Mouse (Mus musculus) intestine, embryonic 16.5 days (tissue): ENCODE results near the gene Clrn3. TPM values are rescaled to one million over a fixed set of nuclear protein-coding genes. Genes with fewer than 3 reads are reported as not detected.
"Not testable (repeated sequence)": the region's sequence is repeated elsewhere in the genome, so short reads cannot be mapped to it uniquely, and the experiment has no call there.

Experiments used
- ATAC-seq: fragments of 200-750 bp; cut with Nextera tagmentation; 2 replicates; pipeline ENCODE4 v1.8.0; 2017; ENCODE audit warnings: moderate TSS enrichment, moderate library complexity
- H3K27ac ChIP-seq: fragments of 300-500 bp; sonication (generic); 2 replicates; pipeline ENCODE4 v1.5.1; 2014; ENCODE audit warnings: mild to moderate bottlenecking, low read length
- H3K27me3 ChIP-seq: fragments of 300-500 bp; sonication (generic); replicated peaks from 2 replicates; pipeline ENCODE4 v1.6.1; 2014; ENCODE audit warnings: low read length, control low read depth, mixed read lengths; ENCODE audit not compliant: control insufficient read depth, insufficient read depth
- H3K36me3 ChIP-seq: fragments of 300-500 bp; sonication (generic); 2 replicates; pipeline ENCODE4 v1.6.1; 2014; ENCODE audit warnings: low read length, control low read depth; ENCODE audit not compliant: control insufficient read depth, insufficient read depth
- H3K4me1 ChIP-seq: fragments of 300-500 bp; sonication (generic); 2 replicates; pipeline ENCODE4 v1.6.1; 2014; ENCODE audit warnings: low read length, control low read depth, mixed read lengths; ENCODE audit not compliant: control insufficient read depth, insufficient read depth
- H3K4me2 ChIP-seq: fragments of 300-500 bp; sonication (generic); 2 replicates; pipeline ENCODE4 v1.6.1; 2014; ENCODE audit warnings: low read depth, low read length, control low read depth
- H3K4me3 ChIP-seq: fragments of 300-500 bp; sonication (generic); 2 replicates; pipeline ENCODE4 v1.5.1; 2014; ENCODE audit warnings: mild to moderate bottlenecking, low read length
- H3K9ac ChIP-seq: fragments of 300-500 bp; sonication (generic); 2 replicates; pipeline ENCODE4 v1.6.1; 2014; ENCODE audit warnings: low read depth, low read length
- H3K9me3 ChIP-seq: fragments of 300-500 bp; sonication (generic); 2 replicates; pipeline ENCODE4 v1.6.1; 2016; ENCODE audit warnings: low read length, control low read depth; ENCODE audit not compliant: control insufficient read depth
- WGBS: fragments of 180-500 bp; shearing (Covaris S2); extraction: QIAGEN DNeasy Blood & Tissue Kit; methylation state at CpG from one replicate; pipeline ENCODE4 v1.1.7; 2014; 5-methylcytosine and 5-hydroxymethylcytosine counted together
- polyA plus RNA-seq: library from polyadenylated mRNA; unstranded; fragments of >200 nt; fragmentation: Nextera tagmentation; extraction: Ambion mirVana; gene quantifications from 2 replicates; pipeline ENCODE4 v1.2.1, GENCODE M21; 2015

The Clrn3 gene
- 40.3 and 45.1 TPM in 2 replicates for polyA plus RNA-seq

GRCm38 (mm10) chr7:135528515-135528914 is at the start of gene Clrn3:
Gene Clrn3, minus strand, starts transcription at chr7:135528654.
- H3K9ac ChIP-seq = peak within 1 kb of the TSS; percentile 59
- peak; percentile 93 for ATAC-seq
- no peaks in the 10 kb centered on the region for H3K9me3 ChIP-seq
- WGBS = 61% methylated on average over 7 of the region's 7 CpGs
- H3K27me3 ChIP-seq = no peaks in the 10 kb centered on the region
- peak within 1 kb of the TSS; percentile 89 for H3K27ac ChIP-seq
- peak within 1 kb of the TSS; percentile 53 for H3K4me3 ChIP-seq
- H3K36me3 ChIP-seq = no peaks in the 10 kb centered on the region
- peaks cover 10% of the 10 kb centered on the region for H3K4me1 ChIP-seq
- peak within 1 kb of the TSS; percentile 44 for H3K4me2 ChIP-seq

DNA sequence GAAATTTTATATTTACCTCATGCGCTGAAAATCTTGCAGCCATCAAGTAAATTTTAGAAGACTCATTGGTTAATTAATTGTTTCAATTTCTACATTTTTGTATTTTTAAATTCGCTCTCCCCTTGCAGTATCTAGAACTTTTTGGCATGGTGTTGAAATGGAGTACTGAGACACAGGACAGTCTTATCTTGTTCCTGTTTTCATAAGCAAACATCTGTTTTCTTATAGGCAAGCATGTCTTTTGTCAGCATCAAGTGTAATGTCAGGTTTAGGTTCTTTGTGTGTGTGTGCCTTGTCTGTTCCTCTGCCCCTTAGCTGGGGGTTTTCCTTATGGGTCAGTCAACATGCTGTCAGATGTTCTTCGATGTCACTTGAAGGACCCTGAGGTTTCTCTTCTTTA is 47.9 kb upstream of the Clrn3 start:
- Histone ChIP-seq H3K9me3 (no peaks in the 10 kb centered on the region), H3K4me3 (no peak overlapping the region), H3K9ac (no peak overlapping the region), H3K27me3 (no peaks in the 10 kb centered on the region), H3K36me3 (no peaks in the 10 kb centered on the region), H3K4me1 (no peaks in the 10 kb centered on the region), H3K27ac (no peak overlapping the region), H3K4me2 (no peak overlapping the region)
- WGBS = 88% methylated on average over 3 of the region's 3 CpGs
- no peak for ATAC-seq

DNA sequence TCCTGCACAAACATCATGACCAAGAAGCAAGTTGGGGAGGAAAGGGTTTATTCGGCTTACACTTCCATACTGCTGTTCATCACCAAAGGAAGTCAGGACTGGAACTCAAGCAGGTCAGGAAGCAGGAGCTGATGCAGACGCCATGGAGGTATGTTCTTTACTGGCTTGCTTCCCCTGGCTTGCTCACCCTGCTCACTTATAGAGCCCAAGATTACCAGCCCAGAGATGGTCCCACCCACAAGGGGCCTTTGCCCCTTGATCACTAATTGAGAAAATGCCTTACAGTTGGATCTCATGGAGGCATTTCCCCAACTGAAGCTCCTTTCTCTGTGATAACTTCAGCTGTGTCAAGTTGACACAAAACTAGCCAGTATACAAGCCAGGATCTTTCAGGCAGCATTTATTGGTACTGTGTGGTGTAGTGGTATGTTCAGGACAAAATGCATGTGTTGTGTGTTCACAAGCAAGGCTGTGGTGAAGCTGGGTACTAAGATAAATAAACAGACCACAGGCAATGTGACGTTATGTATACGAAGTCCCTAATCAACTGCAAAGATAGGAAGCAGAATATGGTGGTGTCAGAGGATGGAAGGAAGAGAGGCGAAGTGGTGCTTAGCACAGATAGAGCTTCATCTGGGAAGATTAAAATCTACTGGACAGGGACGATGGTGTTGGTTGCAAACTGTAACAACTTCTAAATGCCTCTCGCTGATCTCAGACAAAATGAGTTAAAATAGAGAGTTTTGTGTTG is 47.0 kb upstream of the Clrn3 start:
- not testable (repeated sequence) for H3K27ac ChIP-seq, ATAC-seq, H3K36me3 ChIP-seq, H3K4me2 ChIP-seq, H3K9ac ChIP-seq, H3K9me3 ChIP-seq, H3K4me3 ChIP-seq, H3K27me3 ChIP-seq, H3K4me1 ChIP-seq
- 74% methylated on average over 7 of the region's 7 CpGs for WGBS

GRCm38 (mm10) chr7:135571951-135572559 is 43.6 kb upstream of the Clrn3 start:
- H3K4me2 ChIP-seq = no peak overlapping the region
- no peaks in the 10 kb centered on the region for H3K9me3 ChIP-seq
- H3K9ac ChIP-seq = no peak overlapping the region
- ATAC-seq = peak; percentile 55; the same call in 1 of the 2 replicates
- no peak overlapping the region for H3K4me3 ChIP-seq
- H3K36me3 ChIP-seq = no peaks in the 10 kb centered on the region
- H3K27me3 ChIP-seq = no peaks in the 10 kb centered on the region
- 47% methylated on average over 10 of the region's 10 CpGs for WGBS
- no peaks in the 10 kb centered on the region for H3K4me1 ChIP-seq
- no peak overlapping the region for H3K27ac ChIP-seq

GRCm38 (mm10) chr7:135571392-135571791 is 42.9 kb upstream of the Clrn3 start:
- Histone ChIP-seq H3K9ac (no peak overlapping the region), H3K4me2 (no peak overlapping the region), H3K36me3 (no peaks in the 10 kb centered on the region), H3K27ac (no peak overlapping the region), H3K9me3 (no peaks in the 10 kb centered on the region), H3K4me1 (no peaks in the 10 kb centered on the region), H3K27me3 (no peaks in the 10 kb centered on the region), H3K4me3 (no peak overlapping the region)
- no peak for ATAC-seq

DNA sequence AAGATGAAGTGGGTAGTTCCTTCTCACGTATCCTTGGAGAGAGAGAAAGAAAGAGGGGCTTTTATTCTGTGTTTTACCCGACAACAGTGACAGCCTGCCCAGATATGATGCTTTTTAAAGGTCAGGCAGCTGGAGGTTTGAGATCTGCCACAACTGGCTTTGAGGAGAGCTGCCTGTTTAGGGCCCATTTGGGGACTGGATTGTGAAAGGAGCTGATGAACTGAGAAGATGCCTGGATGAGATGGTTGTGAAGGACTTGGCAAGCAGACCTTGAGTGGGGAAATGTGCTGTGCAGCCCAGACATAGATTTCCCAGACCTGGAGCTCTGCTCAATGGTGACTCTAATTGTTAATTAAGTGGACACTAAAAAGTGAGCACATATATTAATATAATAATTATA is 40.1 kb upstream of the Clrn3 start:
- Histone ChIP-seq H3K9ac (no peak overlapping the region), H3K36me3 (no peaks in the 10 kb centered on the region), H3K27me3 (no peaks in the 10 kb centered on the region), H3K9me3 (no peaks in the 10 kb centered on the region), H3K27ac (no peak overlapping the region), H3K4me3 (no peak overlapping the region), H3K4me1 (no peaks in the 10 kb centered on the region), H3K4me2 (no peak overlapping the region)
- no peak for ATAC-seq
- WGBS = 71% methylated on average over 2 of the region's 2 CpGs

DNA sequence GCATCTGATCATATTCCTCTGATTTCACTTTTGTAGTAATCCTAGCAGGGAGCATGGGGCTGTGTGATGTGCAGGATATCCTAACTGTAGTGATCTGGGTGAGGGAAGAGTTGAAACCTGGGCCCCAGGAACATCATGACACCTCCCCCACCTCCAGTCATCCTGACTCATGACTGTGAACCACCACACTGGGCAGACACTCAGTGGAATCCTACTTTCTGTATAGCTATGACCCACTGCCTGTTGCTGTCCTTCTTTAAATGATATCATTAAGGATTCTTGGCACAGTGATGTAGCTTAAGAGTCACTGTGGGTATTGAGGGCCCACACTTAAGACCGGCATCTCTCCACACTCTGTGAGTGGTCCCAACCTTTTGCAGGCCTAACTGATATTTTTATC is 39.1 kb upstream of the Clrn3 start:
- Histone ChIP-seq H3K4me2 (no peak overlapping the region), H3K4me3 (no peak overlapping the region), H3K27ac (no peak overlapping the region), H3K36me3 (no peaks in the 10 kb centered on the region), H3K4me1 (no peaks in the 10 kb centered on the region), H3K27me3 (no peaks in the 10 kb centered on the region), H3K9me3 (no peaks in the 10 kb centered on the region), H3K9ac (no peak overlapping the region)
- no peak for ATAC-seq
- 74% methylated on average over 1 of the region's 1 CpGs for WGBS

DNA sequence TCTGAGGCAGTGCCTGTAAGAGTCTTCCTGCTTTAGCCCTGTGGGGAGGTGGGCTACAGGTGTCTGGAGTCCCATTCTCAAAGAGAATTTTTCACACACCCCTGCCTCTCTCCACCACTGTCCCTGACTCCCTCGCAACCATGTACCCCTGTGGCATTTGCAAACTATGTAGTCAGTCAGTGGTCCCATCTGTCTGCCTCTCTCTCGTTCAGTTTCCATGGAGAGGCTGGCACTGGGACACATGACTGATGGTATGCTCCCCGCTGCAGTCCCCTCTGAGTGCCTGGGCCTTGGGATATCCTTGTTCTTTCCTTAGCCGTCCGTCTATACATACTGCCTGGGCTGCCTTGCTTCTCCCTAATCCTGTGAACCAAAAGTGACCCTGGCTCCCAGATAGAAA is 37.6 kb upstream of the Clrn3 start:
- Histone ChIP-seq H3K36me3 (no peaks in the 10 kb centered on the region), H3K4me2 (no peak overlapping the region), H3K9ac (no peak overlapping the region), H3K4me3 (no peak overlapping the region), H3K27ac (no peak overlapping the region), H3K9me3 (no peaks in the 10 kb centered on the region), H3K4me1 (no peaks in the 10 kb centered on the region), H3K27me3 (no peaks in the 10 kb centered on the region)
- WGBS = 79% methylated on average over 5 of the region's 5 CpGs
- no peak for ATAC-seq

DNA sequence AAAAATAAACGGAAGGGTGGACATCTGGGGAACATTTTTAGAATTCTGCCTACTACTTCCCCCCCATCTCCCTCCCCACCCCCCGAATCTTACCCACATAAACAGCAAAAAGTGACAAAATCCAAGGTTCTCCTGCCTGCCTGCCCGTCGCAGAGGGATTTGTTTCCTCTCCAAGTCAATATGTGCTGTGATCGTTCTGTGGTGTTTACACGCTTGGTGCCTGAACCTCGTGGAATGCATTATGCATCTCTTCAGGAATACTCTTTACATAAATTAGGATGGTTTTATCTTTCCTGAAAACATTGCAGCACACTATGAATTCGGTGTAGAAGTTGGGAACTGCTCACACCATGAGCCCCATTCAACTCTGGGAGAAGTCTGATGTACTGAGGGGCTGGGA is 35.6 kb upstream of the Clrn3 start:
- H3K4me1 ChIP-seq = no peaks in the 10 kb centered on the region
- no peak overlapping the region for H3K4me2 ChIP-seq
- H3K27me3 ChIP-seq = no peaks in the 10 kb centered on the region
- no peaks in the 10 kb centered on the region for H3K9me3 ChIP-seq
- no peak overlapping the region for H3K27ac ChIP-seq
- H3K4me3 ChIP-seq = no peak overlapping the region
- WGBS = 65% methylated on average over 8 of the region's 8 CpGs
- no peak for ATAC-seq
- H3K36me3 ChIP-seq = no peaks in the 10 kb centered on the region
- H3K9ac ChIP-seq = no peak overlapping the region
